In genomic region chr5:118381294-118381675, GRCm38 (mm10) we compare ENCODE assay signal across 8 mouse cellular contexts.
DNase-seq lines count a peak whose midpoint lies in the region; ATAC-seq lines count a peak whose summit lies in the region.

No protein-coding gene starts in this region.

- under 1% methylated on average over 12 of the region's 12 CpGs for WGBS in embryonic facial prominence, embryonic 11.5 days
- WGBS in liver, embryonic 12.5 days (ENCODE audit: insufficient replicate concordance), result 3% methylated on average over 12 of the region's 12 CpGs

- 0 out of 2 replicates have a peak overlapping the region, but pooled peaks have one; percentile 39 for H3K27ac ChIP-seq in embryonic facial prominence, embryonic 11.5 days (replicated peaks; ENCODE audit: low read depth, low read length)
- H3K27ac ChIP-seq in liver, embryonic 12.5 days, result no peak overlapping the region

- H3K4me2 ChIP-seq in embryonic facial prominence, embryonic 11.5 days (ENCODE audit: low read depth, low read length), result peak overlapping the region; percentile 76
- H3K4me2 ChIP-seq in liver, embryonic 12.5 days, result peak overlapping the region; percentile 85

- no peaks in the 10 kb centered on the region for H3K27me3 ChIP-seq in embryonic facial prominence, embryonic 11.5 days (ENCODE audit: control insufficient read depth, insufficient read depth, low read length)
- peaks cover 76% of the 10 kb centered on the region for H3K27me3 ChIP-seq in liver, embryonic 12.5 days (replicated peaks)

- H3K4me3 ChIP-seq in embryonic facial prominence, embryonic 11.5 days (ENCODE audit: low read depth, low read length), result peak overlapping the region; percentile 36
- H3K4me3 ChIP-seq in liver, embryonic 12.5 days, result peak overlapping the region; percentile 48

- peak; percentile 67 to 71 for DNase-seq in urinary bladder, adult 18-20 months (ENCODE audit: low spot score in 2 of 2)
- DNase-seq in urinary bladder, postnatal 10 days (ENCODE audit: low spot score), result no peak
- DNase-seq in embryonic facial prominence, embryonic 11.5 days (ENCODE audit: low spot score), result peak; percentile 78
- peak; percentile 84 to 92 for DNase-seq in heart, adult 18-20 months
- peak; percentile 55 for DNase-seq in kidney, adult 11 months
- peak; percentile 76 to 82 for DNase-seq in spleen, postnatal 4 days (ENCODE audit: low spot score in 2 of 2)

- no peaks in the 10 kb centered on the region for H3K4me1 ChIP-seq in embryonic facial prominence, embryonic 11.5 days (ENCODE audit: control insufficient read depth, insufficient read depth, low read length)
- H3K4me1 ChIP-seq in liver, embryonic 12.5 days, result peaks cover 27% of the 10 kb centered on the region

- ATAC-seq in embryonic facial prominence, embryonic 11.5 days (replicated peaks; ENCODE audit: insufficient number of reproducible peaks, low FRiP score, low TSS enrichment, low read depth), result peak; percentile 57
- ATAC-seq in liver, embryonic 12.5 days, result peak; percentile 60
- ATAC-seq in monocyte, adult 5-6 weeks (replicated peaks; ENCODE audit: insufficient number of reproducible peaks, low FRiP score, low TSS enrichment, poor library complexity, severe bottlenecking), result peak; percentile 56

- no peaks in the 10 kb centered on the region for H3K36me3 ChIP-seq in embryonic facial prominence, embryonic 11.5 days (replicated peaks; ENCODE audit: control insufficient read depth, insufficient read depth, low read depth, low read length)
- H3K36me3 ChIP-seq in liver, embryonic 12.5 days, result no peaks in the 10 kb centered on the region

- H3K9ac ChIP-seq in embryonic facial prominence, embryonic 11.5 days (replicated peaks; ENCODE audit: low read length), result peak overlapping the region; percentile 43
- 0 out of 2 replicates have a peak overlapping the region, but pooled peaks have one; percentile 57 for H3K9ac ChIP-seq in liver, embryonic 12.5 days

- no peaks in the 10 kb centered on the region for H3K9me3 ChIP-seq in embryonic facial prominence, embryonic 11.5 days (replicated peaks; ENCODE audit: control insufficient read depth, low read length)
- H3K9me3 ChIP-seq in liver, embryonic 12.5 days (replicated peaks), result no peaks in the 10 kb centered on the region
